20 mouse cellular contexts compared by ENCODE assay signal in the genomic region with DNA sequence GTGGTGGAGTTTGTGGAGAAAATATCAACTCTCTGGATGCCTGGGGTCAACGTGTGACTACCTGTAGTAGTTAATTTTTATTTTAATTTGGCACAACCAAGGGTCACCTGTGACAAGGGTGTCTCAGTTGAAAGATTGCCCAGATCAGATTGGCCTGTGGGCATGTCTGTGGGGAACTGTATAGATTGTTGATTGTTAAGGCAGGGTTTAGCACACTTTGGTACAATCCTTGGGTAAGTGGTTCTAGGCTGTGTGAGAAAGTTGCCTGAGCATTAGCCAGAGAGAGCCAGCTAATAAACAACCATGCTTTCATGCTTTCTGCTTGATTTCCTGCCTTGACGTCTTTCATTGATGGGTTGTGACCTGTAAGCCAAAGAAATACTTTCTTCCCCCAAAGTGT.
"Had no signal": no experiment of that assay in that cellular context is flagged by ENCODE, and none has a peak within 500 bp of the region (broad histone marks: within the 10 kb centered on the region; RNA-seq: fewer than 3 reads in every experiment).

No protein-coding gene starts in this region.

- H3K4me3 ChIP-seq: lung, embryonic 15.5 days; midbrain, embryonic 10.5 days; midbrain, embryonic 12.5 days; myocyte; neural tube, embryonic 13.5 days; neural tube, embryonic 15.5 days had no signal

- H3K4me1 ChIP-seq: neural tube, embryonic 13.5 days; neural tube, embryonic 15.5 days had no signal

- ATAC-seq: lung, postnatal 0 days; midbrain, embryonic 16.5 days had no signal

- H3K9me3 ChIP-seq: lung, embryonic 15.5 days; midbrain, embryonic 10.5 days; midbrain, embryonic 12.5 days; neural tube, embryonic 13.5 days; neural tube, embryonic 15.5 days had no signal

- H3K27ac ChIP-seq: lung, embryonic 15.5 days; midbrain, embryonic 10.5 days; midbrain, embryonic 12.5 days; neural tube, embryonic 13.5 days; neural tube, embryonic 15.5 days had no signal

- H3K36me3 ChIP-seq: lung, embryonic 15.5 days; midbrain, embryonic 10.5 days; midbrain, embryonic 12.5 days; neural tube, embryonic 13.5 days; neural tube, embryonic 15.5 days had no signal

- H3K27me3 ChIP-seq: lung, embryonic 15.5 days; neural tube, embryonic 13.5 days; neural tube, embryonic 15.5 days had no signal

- DNase-seq: lung, adult 2 months; lung, postnatal 14 days; lung, postnatal 4 days; midbrain, embryonic 14.5 days; retina, postnatal 1 day; right cerebral cortex, adult 18-20 months; right cerebral cortex, postnatal 25 days; right cerebral cortex, postnatal 4 days; spleen, adult 18-20 months; thymus, adult 18-20 months; thymus, postnatal 14 days; thymus, postnatal 36 days had no signal

- H3K9ac ChIP-seq: lung, embryonic 15.5 days; midbrain, embryonic 12.5 days; neural tube, embryonic 13.5 days; neural tube, embryonic 15.5 days had no signal

- H3K4me2 ChIP-seq: lung, embryonic 15.5 days; midbrain, embryonic 12.5 days; neural tube, embryonic 13.5 days; neural tube, embryonic 15.5 days had no signal
